Mouse (Mus musculus) midbrain, embryonic 12.5 days (tissue): Measurements from ENCODE around the gene Ubxn7. TPM values are rescaled to one million over a fixed set of nuclear protein-coding genes. Genes with fewer than 3 reads are reported as not detected.

ENCODE experiments used
- ATAC-seq: fragments of 200-750 bp; cut with Nextera tagmentation; 2 replicates; pipeline ENCODE4 v1.8.0; 2017; ENCODE audit warnings: low read depth, moderate TSS enrichment, moderate library complexity; ENCODE audit not compliant: low FRiP score
- H3K27ac ChIP-seq: fragments of 300-500 bp; sonication (generic); replicated peaks from 2 replicates; pipeline ENCODE4 v1.5.1; 2016; ENCODE audit warnings: mild to moderate bottlenecking
- H3K27me3 ChIP-seq: fragments of 300-500 bp; sonication (generic); 2 replicates; pipeline ENCODE4 v1.6.1; 2016; ENCODE audit warnings: mild to moderate bottlenecking
- H3K36me3 ChIP-seq: fragments of 300-500 bp; sonication (generic); 2 replicates; pipeline ENCODE4 v1.6.1; 2016
- H3K4me1 ChIP-seq: fragments of 300-500 bp; sonication (generic); 2 replicates; pipeline ENCODE4 v1.6.1; 2016
- H3K4me2 ChIP-seq: fragments of 300-500 bp; sonication (generic); replicated peaks from 2 replicates; pipeline ENCODE4 v1.6.1; 2016; ENCODE audit warnings: mild to moderate bottlenecking, moderate library complexity
- H3K4me3 ChIP-seq: fragments of 300-500 bp; sonication (generic); 2 replicates; pipeline ENCODE4 v1.5.1; 2016; ENCODE audit warnings: mild to moderate bottlenecking
- H3K9ac ChIP-seq: fragments of 300-500 bp; sonication (generic); replicated peaks from 2 replicates; pipeline ENCODE4 v1.6.1; 2016; ENCODE audit warnings: mild to moderate bottlenecking, moderate library complexity
- H3K9me3 ChIP-seq: fragments of 300-500 bp; sonication (generic); 2 replicates; pipeline ENCODE4 v1.6.1; 2016; ENCODE audit warnings: mild to moderate bottlenecking
- WGBS: fragments of 180-500 bp; shearing (Covaris S2); methylation state at CpG from one replicate; pipeline ENCODE4 v1.1.7; 2016; 5-methylcytosine and 5-hydroxymethylcytosine counted together
- polyA plus RNA-seq: library from polyadenylated mRNA; unstranded; fragments of >200 nt; fragmentation: Nextera tagmentation; extraction: Ambion mirVana; gene quantifications from 2 replicates; pipeline ENCODE4 v1.2.1, GENCODE M21; 2016

The Ubxn7 gene
- polyA plus RNA-seq, 1 experiment from 2014 or later, result 35.8 TPM

DNA sequence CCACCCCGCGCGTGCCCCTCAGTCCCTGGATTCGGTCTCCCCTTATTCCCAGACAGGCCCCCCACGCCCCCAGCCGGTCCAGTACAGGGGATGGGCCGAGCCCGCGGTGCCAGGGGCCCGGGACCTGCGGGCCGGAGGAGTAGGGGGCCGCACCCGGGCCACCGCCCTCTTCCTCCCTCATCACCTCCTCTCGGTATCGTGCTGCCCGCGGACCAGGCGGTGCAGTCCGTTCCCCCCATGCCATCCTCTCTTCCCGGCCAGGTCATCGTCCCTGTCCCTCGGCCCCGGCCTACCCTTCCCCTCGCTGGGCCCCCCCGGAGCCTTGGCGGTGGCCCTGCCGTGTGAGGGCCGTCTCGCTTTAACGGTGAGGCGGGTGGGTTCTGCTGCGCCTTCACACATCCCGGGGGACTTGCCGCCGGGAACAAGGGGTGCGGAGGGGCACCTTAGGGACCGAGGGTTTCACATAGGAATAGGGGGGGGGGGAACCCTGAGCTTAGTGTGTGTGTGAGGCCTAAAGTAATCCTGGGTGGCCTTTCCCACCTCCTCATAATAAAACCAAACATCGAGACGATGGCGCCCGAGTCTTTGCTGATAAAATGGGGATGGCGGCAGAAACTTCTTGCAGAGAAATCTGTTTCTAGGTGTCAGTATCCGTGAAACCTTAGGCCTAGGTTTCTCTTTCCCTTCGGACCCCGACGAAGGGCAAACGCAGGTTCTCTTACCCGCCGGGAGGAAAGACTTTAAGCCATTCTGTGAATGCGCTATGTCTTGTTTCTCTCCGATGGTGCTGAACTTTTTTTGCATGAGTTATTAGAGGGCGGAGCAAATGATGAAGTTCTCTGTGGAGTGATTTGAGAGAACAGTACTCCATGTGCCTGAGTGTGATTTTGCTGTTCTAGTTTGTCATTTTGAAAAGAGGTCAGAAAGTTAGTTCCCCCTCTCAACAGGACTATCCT is 777 bp downstream of the Ubxn7 start:
- Histone ChIP-seq H3K4me2 (peak overlapping the region; percentile 65), H3K36me3 (no peaks in the 10 kb centered on the region), H3K9me3 (no peaks in the 10 kb centered on the region), H3K27ac (peak overlapping the region; percentile 96), H3K9ac (peak overlapping the region; percentile 97), H3K27me3 (no peaks in the 10 kb centered on the region), H3K4me1 (peaks cover 11% of the 10 kb centered on the region), H3K4me3 (peak overlapping the region; percentile 99)
- WGBS, result under 1% methylated on average over 40 of the region's 54 CpGs
- peak; percentile 78 for ATAC-seq

DNA sequence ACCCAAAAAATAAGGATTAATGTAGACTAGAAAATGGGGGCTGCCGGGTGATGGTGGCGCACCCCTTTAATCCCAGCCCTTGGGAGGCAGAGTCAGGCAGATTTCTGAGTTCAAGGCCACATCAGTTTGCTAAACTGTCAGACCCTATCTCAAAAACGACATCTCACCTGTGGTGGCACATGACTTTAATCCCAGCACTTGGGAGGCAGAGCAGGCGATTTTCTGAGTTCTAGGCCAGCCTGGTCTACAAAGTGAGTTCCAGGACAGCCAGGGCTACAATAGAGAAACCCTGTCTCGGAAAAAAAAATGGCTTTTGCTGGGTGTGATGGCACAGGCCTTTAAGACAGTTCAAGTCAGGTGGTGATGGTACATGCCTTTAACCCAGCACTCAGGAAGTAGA is 3.1 kb downstream of the Ubxn7 start:
- no peak overlapping the region for H3K9ac ChIP-seq
- H3K27me3 ChIP-seq, result no peaks in the 10 kb centered on the region
- H3K9me3 ChIP-seq, result no peaks in the 10 kb centered on the region
- H3K27ac ChIP-seq, result no peak overlapping the region
- H3K4me2 ChIP-seq, result no peak overlapping the region
- 92% methylated on average over 5 of the region's 5 CpGs for WGBS
- peaks cover 11% of the 10 kb centered on the region for H3K4me1 ChIP-seq
- H3K4me3 ChIP-seq, result no peak overlapping the region
- no peak for ATAC-seq
- no peaks in the 10 kb centered on the region for H3K36me3 ChIP-seq

DNA sequence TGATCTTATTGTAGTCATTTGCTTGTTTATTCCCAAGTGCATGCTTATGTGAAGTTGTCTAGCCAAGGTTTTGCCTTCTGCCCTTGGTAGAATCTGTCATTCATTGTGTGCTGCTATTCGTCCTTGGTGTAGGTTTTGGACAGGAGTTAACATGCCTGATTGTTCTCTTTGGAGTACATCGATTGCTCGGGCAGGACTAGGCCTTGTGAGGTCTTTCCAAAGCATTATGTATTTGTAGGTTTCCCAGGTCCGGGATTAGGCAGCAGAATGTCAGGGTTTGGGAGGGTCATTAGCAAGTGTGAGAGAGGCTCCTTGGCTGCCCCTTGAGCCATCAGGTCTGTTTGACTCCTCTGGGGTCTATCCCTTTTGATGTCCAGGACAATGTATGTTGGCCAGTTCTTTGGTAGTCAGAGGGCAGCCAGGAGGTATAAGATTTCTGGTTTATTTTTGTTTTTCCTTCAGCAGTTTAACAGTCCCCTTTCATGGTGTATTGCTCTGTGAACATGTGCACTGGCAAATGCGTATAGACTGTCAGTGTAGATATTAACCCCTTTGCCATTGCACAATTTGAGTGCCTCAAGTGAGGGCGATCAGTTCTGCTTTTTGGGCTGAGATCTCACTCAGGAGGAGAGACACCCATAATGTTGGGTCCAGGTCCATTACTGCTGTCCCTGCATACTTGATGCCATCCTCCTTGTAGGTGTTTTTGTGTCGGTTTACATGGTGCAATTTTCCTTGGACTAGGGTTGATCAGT is 4.1 kb downstream of the Ubxn7 start:
- Histone ChIP-seq H3K27ac (no peak overlapping the region), H3K27me3 (no peaks in the 10 kb centered on the region), H3K4me1 (peaks cover 7% of the 10 kb centered on the region; the same call in 1 of the 2 replicates), H3K4me3 (no peak overlapping the region), H3K9me3 (no peaks in the 10 kb centered on the region), H3K36me3 (no peaks in the 10 kb centered on the region), H3K9ac (no peak overlapping the region), H3K4me2 (no peak overlapping the region)
- ATAC-seq, result no peak
- WGBS, result 87% methylated on average over 7 of the region's 7 CpGs

DNA sequence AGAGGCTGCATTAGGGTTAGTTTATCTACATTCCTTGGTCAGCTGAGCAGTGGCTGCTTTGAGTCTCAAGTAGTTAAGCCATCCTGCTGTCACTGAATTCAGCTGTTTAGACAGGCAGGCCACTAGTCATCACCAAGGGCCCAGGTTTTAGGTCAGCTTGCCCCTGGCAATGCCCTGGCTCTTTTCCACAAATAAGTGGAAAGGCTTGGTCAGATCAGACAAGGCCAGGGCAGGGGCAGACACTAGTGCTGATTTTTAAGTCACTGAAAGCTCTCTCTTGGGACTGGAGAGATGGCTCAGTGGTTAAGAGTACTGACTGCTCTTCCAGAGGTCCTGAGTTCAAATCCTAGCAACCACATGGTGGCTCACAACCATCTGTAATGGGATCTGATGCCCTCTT is 4.9 kb downstream of the Ubxn7 start:
- H3K9me3 ChIP-seq, result no peaks in the 10 kb centered on the region
- no peak for ATAC-seq
- H3K4me3 ChIP-seq, result no peak overlapping the region
- no peak overlapping the region for H3K4me2 ChIP-seq
- 0 out of 2 replicates have a peak, but pooled peaks cover 5% of the 10 kb centered on the region for H3K4me1 ChIP-seq
- H3K27me3 ChIP-seq, result no peaks in the 10 kb centered on the region
- H3K36me3 ChIP-seq, result no peaks in the 10 kb centered on the region
- no peak overlapping the region for H3K9ac ChIP-seq
- no peak overlapping the region for H3K27ac ChIP-seq

DNA sequence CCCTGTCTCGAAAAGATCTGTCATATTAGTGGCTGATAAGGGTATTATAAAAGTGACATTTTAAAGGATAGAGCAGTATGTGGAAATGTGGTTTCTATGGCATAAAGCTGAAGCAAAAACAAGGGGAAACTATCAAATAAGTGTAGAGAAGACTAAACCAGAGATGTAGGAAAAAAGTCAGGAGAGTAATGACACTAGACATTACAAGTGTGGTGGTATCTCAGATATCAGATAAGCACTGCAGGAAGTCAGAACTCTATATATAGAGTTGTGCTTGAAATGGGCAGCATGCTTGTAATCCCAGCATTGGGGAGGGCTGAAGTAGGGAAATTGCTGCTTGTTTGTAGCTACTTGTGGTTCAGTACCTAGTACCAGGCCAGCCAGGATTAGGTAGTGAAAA is 8.4 kb downstream of the Ubxn7 start:
- 0 out of 2 replicates have a peak, but pooled peaks cover 4% of the 10 kb centered on the region for H3K4me1 ChIP-seq
- H3K4me3 ChIP-seq, result no peak overlapping the region
- no peaks in the 10 kb centered on the region for H3K9me3 ChIP-seq
- no peak for ATAC-seq
- H3K4me2 ChIP-seq, result no peak overlapping the region
- 94% methylated on average over 1 of the region's 1 CpGs for WGBS
- H3K36me3 ChIP-seq, result no peaks in the 10 kb centered on the region
- no peaks in the 10 kb centered on the region for H3K27me3 ChIP-seq
- H3K9ac ChIP-seq, result no peak overlapping the region
- H3K27ac ChIP-seq, result no peak overlapping the region

DNA sequence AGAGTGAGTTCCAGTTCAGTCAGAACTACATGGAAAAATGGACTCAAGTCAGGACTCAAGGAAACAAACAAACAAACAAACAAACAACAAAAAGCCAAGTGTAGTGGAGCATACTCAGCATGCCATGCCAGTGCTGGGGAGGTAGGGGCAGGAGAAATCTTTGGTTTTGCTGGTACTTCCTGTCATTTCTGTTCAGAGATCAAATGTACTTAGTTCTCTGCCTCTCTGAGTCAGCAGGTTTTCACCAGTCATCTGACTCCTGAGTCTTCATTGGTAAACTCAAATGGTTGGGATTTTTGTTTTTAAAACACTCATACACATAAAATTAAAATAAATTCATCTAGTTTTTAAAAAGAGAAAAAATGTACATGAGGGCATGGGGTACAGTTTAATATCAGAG is 13.5 kb downstream of the Ubxn7 start:
- Histone ChIP-seq H3K27me3 (no peaks in the 10 kb centered on the region), H3K4me1 (no peaks in the 10 kb centered on the region), H3K9ac (no peak overlapping the region), H3K9me3 (no peaks in the 10 kb centered on the region), H3K27ac (no peak overlapping the region), H3K4me3 (no peak overlapping the region), H3K4me2 (no peak overlapping the region), H3K36me3 (no peaks in the 10 kb centered on the region)
- ATAC-seq, result no peak

DNA sequence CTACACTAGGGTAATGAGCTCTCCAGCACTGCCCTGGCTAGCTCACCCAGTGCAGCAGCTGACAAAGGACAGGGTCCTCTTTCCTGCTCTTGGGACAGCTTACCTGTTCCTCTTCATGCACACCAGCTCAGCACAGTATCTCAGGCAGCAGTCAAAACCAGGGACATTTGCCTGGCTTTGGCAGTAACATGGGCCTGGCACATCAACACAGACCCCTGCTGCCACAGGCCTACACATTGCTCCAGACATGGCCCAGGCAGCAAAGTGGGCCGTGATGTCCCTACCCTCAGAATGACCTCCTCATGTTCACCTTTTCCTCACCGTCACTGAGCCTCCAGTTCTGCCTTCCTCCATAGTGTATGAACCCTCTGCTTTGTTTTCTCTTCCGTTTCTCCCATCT is 18.7 kb downstream of the Ubxn7 start:
- no peaks in the 10 kb centered on the region for H3K27me3 ChIP-seq
- no peak overlapping the region for H3K9ac ChIP-seq
- peaks cover 26% of the 10 kb centered on the region for H3K36me3 ChIP-seq
- no peak overlapping the region for H3K4me3 ChIP-seq
- H3K4me1 ChIP-seq, result no peaks in the 10 kb centered on the region
- no peak overlapping the region for H3K4me2 ChIP-seq
- ATAC-seq, result no peak
- H3K9me3 ChIP-seq, result no peaks in the 10 kb centered on the region
- H3K27ac ChIP-seq, result no peak overlapping the region
- 87% methylated on average over 3 of the region's 3 CpGs for WGBS

DNA sequence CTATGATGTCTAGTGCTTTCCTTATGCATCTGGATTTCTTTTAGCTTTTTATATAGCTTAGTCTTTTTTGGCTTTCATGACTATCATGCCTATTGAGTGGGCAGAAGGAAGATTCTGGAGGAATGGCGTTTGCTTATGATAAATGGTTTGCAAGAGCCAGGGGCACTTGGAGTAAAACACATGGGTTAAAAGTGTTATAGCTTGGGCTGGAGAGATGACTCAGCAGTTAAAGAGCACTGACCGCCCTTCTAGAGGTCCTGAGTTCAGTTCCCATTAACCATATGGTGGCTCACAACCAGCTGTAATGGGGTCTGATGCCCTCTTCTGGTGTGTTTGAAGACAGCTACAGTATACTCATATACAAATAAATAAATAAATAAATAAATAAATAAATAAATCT is 31.5 kb downstream of the Ubxn7 start:
- ATAC-seq, result no peak
- Histone ChIP-seq H3K9me3 (no peaks in the 10 kb centered on the region), H3K27me3 (no peaks in the 10 kb centered on the region), H3K4me1 (no peaks in the 10 kb centered on the region), H3K4me3 (no peak overlapping the region), H3K9ac (no peak overlapping the region), H3K27ac (no peak overlapping the region), H3K4me2 (no peak overlapping the region), H3K36me3 (peaks cover 40% of the 10 kb centered on the region)
- 94% methylated on average over 2 of the region's 2 CpGs for WGBS

DNA sequence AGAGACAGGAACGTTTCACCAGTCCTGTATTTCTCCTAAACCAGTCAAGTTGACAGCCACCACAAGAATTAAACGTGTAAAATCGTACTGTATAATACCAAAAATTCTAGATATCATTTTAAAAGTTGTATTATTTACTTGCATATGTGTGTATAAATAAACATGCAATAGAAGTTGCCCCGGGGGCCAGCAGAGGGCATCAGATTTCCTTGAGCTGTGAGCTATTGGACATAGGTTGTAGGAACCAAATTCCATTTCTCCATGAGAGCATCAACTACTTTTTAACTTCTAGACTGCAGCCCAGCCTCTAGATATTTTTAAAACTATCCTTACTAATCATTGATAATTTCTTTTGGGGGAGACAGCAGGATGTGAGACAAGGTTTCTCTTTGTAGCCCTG is 39.3 kb downstream of the Ubxn7 start:
- ATAC-seq, result no peak
- Histone ChIP-seq H3K4me1 (no peaks in the 10 kb centered on the region), H3K36me3 (peaks cover 74% of the 10 kb centered on the region), H3K9me3 (no peaks in the 10 kb centered on the region), H3K9ac (no peak overlapping the region), H3K4me2 (no peak overlapping the region), H3K27me3 (no peaks in the 10 kb centered on the region), H3K4me3 (no peak overlapping the region), H3K27ac (no peak overlapping the region)
- WGBS, result 94% methylated on average over 4 of the region's 4 CpGs

DNA sequence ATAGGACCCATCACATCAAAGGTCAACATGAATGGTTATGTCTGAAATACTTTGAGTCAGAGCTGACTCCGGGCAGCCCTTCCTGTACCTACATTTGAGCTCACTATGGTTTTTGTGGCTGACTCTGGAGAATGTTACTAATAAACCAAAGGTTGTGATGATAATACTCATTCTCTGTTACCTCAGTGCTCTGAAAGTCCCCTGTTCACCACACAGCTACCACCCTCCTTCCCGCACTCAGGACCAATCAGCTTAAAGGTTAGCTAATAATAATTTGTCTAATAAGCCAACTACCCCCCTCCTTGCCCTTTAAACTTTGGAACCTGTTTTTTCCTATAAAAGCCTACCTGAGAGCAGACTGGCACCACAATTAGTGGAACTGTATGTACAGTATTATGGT is 47.5 kb downstream of the Ubxn7 start:
- no peaks in the 10 kb centered on the region for H3K9me3 ChIP-seq
- no peaks in the 10 kb centered on the region for H3K27me3 ChIP-seq
- H3K27ac ChIP-seq, result no peak overlapping the region
- no peak for ATAC-seq
- H3K4me2 ChIP-seq, result no peak overlapping the region
- H3K9ac ChIP-seq, result no peak overlapping the region
- H3K4me3 ChIP-seq, result no peak overlapping the region
- WGBS, result 97% methylated on average over 2 of the region's 2 CpGs
- H3K4me1 ChIP-seq, result no peaks in the 10 kb centered on the region
- H3K36me3 ChIP-seq, result peaks cover 88% of the 10 kb centered on the region

DNA sequence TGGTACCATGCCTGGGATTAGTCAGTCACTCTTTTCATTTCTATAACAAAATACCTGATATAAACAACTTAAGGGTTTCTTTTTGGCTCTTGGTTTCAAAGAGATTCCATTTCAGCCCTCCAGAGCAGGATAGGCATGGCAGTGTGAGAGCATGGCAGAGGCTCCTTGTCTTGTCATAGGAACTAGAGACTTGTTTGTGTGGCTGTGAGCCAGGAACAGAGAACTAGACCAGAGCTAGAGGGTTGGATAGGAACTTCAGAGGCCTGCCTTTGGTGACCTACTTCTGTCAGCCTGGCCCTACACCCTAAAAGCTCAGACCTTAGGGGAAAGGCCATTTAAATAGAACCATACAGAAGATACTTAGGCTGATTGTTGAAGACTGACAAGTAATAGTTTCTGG is 50.8 kb downstream of the Ubxn7 start:
- Histone ChIP-seq H3K36me3 (peaks cover 87% of the 10 kb centered on the region), H3K4me2 (no peak overlapping the region), H3K27me3 (no peaks in the 10 kb centered on the region), H3K4me1 (no peaks in the 10 kb centered on the region), H3K27ac (no peak overlapping the region), H3K4me3 (no peak overlapping the region), H3K9ac (no peak overlapping the region), H3K9me3 (no peaks in the 10 kb centered on the region)
- no peak for ATAC-seq

DNA sequence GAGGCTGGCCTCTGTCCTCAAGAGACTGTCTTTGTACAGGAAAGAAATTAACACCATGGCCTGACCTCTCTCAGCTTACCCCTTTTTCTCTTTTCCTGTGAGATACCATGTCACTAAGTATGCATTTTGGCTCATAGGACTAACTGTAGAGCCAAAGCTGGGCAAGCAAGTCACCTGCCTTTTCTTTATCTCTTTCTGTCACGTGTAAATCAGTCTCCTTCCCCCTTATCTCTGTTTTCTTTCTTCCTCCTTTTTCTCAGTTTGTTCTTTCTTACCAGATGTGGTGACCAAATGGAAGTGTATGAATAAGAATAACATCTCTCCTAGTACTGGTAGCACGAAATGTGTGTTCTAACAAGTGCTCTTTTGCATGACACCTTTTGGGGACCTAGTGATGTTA is 52.8 kb downstream of the Ubxn7 start:
- no peaks in the 10 kb centered on the region for H3K9me3 ChIP-seq
- ATAC-seq, result no peak
- H3K4me3 ChIP-seq, result no peak overlapping the region
- no peak overlapping the region for H3K4me2 ChIP-seq
- no peaks in the 10 kb centered on the region for H3K4me1 ChIP-seq
- H3K27me3 ChIP-seq, result no peaks in the 10 kb centered on the region
- 88% methylated on average over 2 of the region's 2 CpGs for WGBS
- no peak overlapping the region for H3K27ac ChIP-seq
- peaks cover 73% of the 10 kb centered on the region for H3K36me3 ChIP-seq
- H3K9ac ChIP-seq, result no peak overlapping the region
